Mouse (Mus musculus) bone marrow macrophage, adult 2 months (primary cell): Measurements from ENCODE around the gene Cdyl2.

Experiments used
- CTCF ChIP-seq: IDR thresholded peaks from 2 replicates; pipeline ENCODE4 v1.5.1; 2012; ENCODE audit warnings: low read depth, mild to moderate bottlenecking, low read length, moderate library complexity
- POLR2A ChIP-seq: IDR thresholded peaks from 2 replicates; pipeline ENCODE4 v1.6.1; 2012; ENCODE audit warnings: mild to moderate bottlenecking, low read depth, low read length, borderline replicate concordance

GRCm38 (mm10) chr8:116635972-116636371, 96.8 kb downstream of the Cdyl2 start:
- TF ChIP-seq CTCF, result no peak
- TF ChIP-seq POLR2A, result no peak
